Mouse (Mus musculus): ENCODE measurements around the gene Lef1. TPM values are rescaled to one million over a fixed set of nuclear protein-coding genes. Genes with fewer than 3 reads are reported as not detected.

Gene Lef1
- polyA plus RNA-seq, 3 experiments from 2014 or later: 103 to 195 (median 174) TPM

DNA sequence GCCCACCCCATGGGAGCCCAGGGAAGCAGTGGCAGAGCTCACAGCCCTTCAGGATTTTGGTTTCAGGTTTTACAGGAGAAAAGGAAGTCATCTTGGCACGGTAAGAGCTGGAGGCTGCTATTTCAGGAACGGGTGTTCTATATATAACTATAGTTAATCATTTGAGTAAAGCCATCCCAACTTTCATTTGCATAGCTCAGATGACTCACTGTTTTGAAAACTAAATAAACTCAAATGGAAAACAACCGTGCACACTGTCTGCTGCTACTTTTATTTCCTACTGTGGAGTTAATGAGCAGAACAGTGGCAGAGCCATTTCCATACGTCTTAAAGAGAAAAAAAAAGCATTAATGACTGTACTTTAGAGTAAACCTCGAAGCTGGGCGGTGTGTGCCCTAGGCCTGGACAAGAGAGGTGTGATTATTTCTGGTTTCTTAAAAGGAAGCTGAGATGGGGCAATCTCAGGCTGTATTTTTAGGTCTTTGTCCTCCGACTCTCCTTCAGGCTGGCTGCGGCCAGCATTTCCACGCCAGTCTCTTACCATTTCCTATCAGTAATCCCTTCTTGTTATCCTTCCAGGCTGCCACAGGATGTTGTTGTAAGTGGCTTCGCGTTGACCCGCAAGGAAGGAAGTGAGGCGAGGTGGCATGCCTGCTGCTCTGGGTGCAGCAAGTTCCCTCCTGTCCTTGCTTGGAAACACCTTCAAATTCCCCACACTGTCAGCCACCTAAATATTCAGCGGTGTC lies 29.2 kb downstream of the Lef1 start:
- peak; percentile 71 for ATAC-seq

- no peak for ATAC-seq
Measured at GRCm38 (mm10) chr3:131140091-131140462, 29.8 kb downstream of the Lef1 start.

GRCm38 (mm10) chr3:131141546-131141945 lies 31.3 kb downstream of the Lef1 start:
- ATAC-seq: no peak

GRCm38 (mm10) chr3:131144250-131144649 lies 34.0 kb downstream of the Lef1 start:
- ATAC-seq: no peak

DNA sequence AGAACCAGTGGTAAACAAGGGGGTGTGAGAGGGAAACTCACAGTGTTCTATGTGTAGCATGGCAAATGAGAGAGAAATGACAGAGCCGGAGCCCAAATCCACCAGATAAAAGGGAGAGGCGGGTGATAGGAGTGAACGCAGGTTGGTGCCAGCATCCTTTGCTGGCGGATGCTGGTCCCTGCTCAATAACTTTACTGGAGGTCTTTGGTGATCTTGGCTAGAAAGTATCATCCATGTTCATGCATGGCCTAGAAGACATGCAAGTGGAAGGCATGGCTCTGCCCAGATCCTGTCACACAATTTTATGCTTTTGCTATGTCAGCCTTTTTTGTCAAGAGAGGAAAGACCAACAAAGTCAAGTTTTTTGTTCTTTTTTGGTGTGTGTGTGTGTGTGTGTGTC lies 42.6 kb downstream of the Lef1 start:
- ATAC-seq: no peak

DNA sequence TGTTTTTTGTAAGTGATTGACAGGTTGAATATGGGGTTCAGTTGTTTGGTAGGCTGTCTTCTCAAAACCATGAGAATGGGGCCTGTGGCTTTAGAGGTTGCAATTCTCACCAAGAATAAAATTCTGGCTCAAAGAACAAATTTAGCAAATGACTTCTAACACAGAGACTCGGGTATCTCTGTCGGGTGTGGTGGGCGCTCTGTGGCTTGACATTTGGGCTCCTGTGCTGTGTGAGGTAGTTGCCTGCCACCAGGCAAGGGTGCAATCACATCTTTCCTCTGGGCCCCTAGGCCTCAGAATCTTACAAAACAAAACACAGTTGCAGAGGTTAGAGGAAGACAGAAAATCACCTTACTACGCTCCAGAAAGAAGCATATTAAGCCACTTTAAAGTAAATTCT lies 43.6 kb downstream of the Lef1 start:
- peak; percentile 15 for ATAC-seq

GRCm38 (mm10) chr3:131154576-131154975 lies 44.3 kb downstream of the Lef1 start:
- ATAC-seq: peak; percentile 30

DNA sequence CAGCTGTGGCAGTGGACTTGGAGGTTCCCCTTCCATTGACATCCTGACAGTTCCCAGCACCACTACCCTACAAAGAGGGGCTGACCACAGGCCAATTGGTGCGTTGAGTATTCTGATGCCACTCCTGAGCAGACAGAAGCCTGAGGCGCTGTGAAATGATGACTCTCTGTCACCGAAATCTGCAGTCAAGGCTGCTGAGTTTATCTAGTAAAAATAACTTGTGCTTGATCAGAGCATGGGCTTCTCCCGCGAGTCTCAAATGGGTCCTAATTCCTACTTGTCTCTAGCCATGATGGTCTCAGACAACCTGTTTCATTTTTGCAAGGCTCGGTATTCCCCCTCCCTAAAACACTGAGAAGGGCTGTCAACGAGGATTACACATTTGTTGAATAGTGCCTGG lies 44.8 kb downstream of the Lef1 start:
- no peak for ATAC-seq

DNA sequence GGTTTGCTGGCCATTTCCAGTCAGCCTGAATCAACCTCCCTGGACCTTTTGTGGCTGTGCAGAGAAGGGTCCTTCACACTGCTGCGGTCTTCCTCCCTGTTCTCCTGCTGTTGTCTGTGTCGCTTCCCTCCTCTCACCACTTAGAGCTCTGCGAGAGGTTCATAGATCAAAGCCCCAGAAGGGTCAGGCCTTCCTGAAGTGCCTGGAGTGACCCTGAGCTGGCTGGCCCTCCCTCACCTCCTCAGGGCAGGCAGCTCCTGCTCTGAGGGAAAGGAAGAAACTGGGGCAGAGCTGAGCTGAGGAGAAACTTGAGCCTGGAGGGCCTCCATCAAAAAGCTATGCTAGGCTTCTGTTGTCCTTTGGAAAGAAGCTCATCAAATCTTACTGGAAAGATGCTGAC lies 45.4 kb downstream of the Lef1 start:
- no peak for ATAC-seq

- ATAC-seq: peak; percentile 10
Measured at GRCm38 (mm10) chr3:131156377-131156776, 46.1 kb downstream of the Lef1 start.

GRCm38 (mm10) chr3:131157471-131157870 lies 47.2 kb downstream of the Lef1 start:
- peak; percentile 66 for ATAC-seq

DNA sequence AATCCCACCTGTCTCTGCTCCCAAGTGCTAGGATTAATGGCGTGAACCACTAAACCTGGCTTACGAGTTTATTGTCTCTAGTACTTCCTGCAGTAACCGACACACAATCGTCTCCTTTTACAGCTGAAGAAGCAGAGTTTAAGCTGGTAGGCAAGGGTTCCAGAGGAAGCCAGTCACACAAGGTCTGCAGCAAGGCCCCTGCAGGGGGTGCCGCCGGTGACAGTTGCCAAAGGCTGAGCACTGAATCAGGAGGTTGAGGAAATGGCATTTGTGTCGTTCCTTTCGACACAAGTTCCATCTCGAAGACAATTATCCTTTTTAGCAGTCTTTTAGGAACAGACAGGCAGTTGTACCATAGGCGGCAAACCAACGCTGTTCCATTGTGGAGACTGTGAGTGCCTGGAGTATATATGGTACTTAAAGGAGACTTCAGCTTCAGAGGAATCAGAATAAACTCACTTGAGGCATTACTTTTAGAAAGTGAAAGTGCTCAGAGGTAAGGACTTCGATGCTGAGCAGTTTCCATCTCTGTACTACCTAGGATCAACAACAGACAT lies 49.0 kb downstream of the Lef1 start:
- peak; percentile 30 for ATAC-seq

GRCm38 (mm10) chr3:131159881-131160615 lies 49.8 kb downstream of the Lef1 start:
- peak; percentile 29 for ATAC-seq

- no peak for ATAC-seq
Measured at GRCm38 (mm10) chr3:131160921-131161320, 50.6 kb downstream of the Lef1 start.

DNA sequence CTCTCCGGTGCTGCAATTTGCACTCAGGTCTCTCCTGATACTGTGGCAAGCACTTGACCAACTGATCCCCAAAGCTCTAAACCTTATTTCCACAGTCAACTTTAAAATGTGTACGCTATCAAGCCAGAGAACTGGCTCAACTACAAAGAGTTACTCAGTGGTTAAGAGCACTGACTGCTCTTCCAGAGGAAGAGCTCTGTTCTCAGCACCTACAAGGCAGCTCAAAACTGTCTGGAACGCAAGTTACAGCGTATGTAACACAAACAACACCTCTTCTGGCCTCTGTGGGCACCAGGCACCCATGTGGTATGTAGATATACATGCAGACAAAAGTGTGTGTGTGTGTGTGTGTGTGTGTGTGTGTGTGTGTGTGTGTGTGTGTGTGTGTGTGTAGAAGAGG lies 57.5 kb downstream of the Lef1 start:
- no peak for ATAC-seq

DNA sequence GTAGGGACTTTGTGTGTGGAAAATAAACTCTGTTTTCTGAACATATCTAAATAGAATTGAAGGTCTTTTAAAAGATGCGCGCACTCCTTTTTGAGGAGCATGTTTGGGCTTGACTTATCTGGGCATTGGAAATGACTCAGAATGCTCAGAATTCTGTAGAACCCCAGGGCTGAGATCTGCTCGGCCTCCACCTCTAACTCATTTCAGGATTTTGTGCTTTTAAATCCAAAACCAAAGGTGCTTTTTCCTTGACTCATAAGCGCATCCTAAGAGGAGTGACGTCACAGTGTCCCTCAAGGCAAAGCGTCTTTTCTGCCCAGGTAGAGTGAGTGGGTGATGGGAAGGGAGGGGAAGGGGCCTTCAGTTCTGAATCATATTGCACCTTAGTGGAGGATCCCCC lies 58.9 kb downstream of the Lef1 start:
- peak; percentile 25 for ATAC-seq

- no peak for ATAC-seq
Measured at GRCm38 (mm10) chr3:131170099-131170643, 59.9 kb downstream of the Lef1 start.

GRCm38 (mm10) chr3:131171292-131171960 lies 61.2 kb downstream of the Lef1 start:
- ATAC-seq: no peak

GRCm38 (mm10) chr3:131172293-131172692 lies 62.0 kb downstream of the Lef1 start:
- no peak for ATAC-seq

GRCm38 (mm10) chr3:131181006-131181405 lies 70.7 kb downstream of the Lef1 start:
- ATAC-seq: no peak

- ATAC-seq: no peak
Measured at GRCm38 (mm10) chr3:131182158-131182557, 71.9 kb downstream of the Lef1 start.

- no peak for ATAC-seq
Measured at GRCm38 (mm10) chr3:131186193-131186592, 75.9 kb downstream of the Lef1 start.

- no peak for ATAC-seq
Measured at GRCm38 (mm10) chr3:131190239-131190638, 80.0 kb downstream of the Lef1 start.

Measured in inflammation-experienced regulatory T-cells, adult 6 months (primary cell).